Mouse (Mus musculus) lung, postnatal 14 days (tissue): ENCODE results near the gene Ext2.
A peak's percentile ranks its signal among the peaks of the same experiment; 100 is the strongest.

ENCODE experiments used
- DNase-seq: peaks from one replicate; pipeline ENCODE4 v3.0.0; 2021

Ext2 gene

GRCm38 (mm10) chr2:93822045-93822749 lies at the start of gene Ext2:
Ext2 (minus strand) TSS chr2:93822568.
- DNase-seq: peak; percentile 94

- no peak for DNase-seq
Measured at GRCm38 (mm10) chr2:93871411-93871925, 49.1 kb upstream of the Ext2 start.

GRCm38 (mm10) chr2:93870842-93871241 lies 48.5 kb upstream of the Ext2 start:
- DNase-seq: peak; percentile 83

- DNase-seq: no peak
Measured at GRCm38 (mm10) chr2:93869107-93869600, 46.8 kb upstream of the Ext2 start, which contains the start of gene Accsl. Accsl (minus strand) TSS chr2:93869157.

- no peak for DNase-seq
Measured at GRCm38 (mm10) chr2:93868566-93868965, 46.2 kb upstream of the Ext2 start.

- DNase-seq: no peak
Measured at GRCm38 (mm10) chr2:93863229-93863628, 40.9 kb upstream of the Ext2 start.

GRCm38 (mm10) chr2:93858845-93859244 lies 36.5 kb upstream of the Ext2 start:
- DNase-seq: no peak

- no peak for DNase-seq
Measured at GRCm38 (mm10) chr2:93851303-93851702, 28.9 kb upstream of the Ext2 start.

GRCm38 (mm10) chr2:93850317-93850944 lies 28.1 kb upstream of the Ext2 start:
- DNase-seq: no peak

GRCm38 (mm10) chr2:93849505-93850089 lies 27.2 kb upstream of the Ext2 start, which contains the start of gene Accs:
Accs (minus strand) TSS chr2:93849943.
- peak; percentile 79 for DNase-seq

- no peak for DNase-seq
Measured at GRCm38 (mm10) chr2:93841349-93841748, 19.0 kb upstream of the Ext2 start.

GRCm38 (mm10) chr2:93840109-93840508 lies 17.7 kb upstream of the Ext2 start:
- no peak for DNase-seq

GRCm38 (mm10) chr2:93838931-93839330 lies 16.6 kb upstream of the Ext2 start:
- no peak for DNase-seq

- no peak for DNase-seq
Measured at GRCm38 (mm10) chr2:93836232-93836785, 13.9 kb upstream of the Ext2 start.

- DNase-seq: no peak
Measured at GRCm38 (mm10) chr2:93835596-93835995, 13.2 kb upstream of the Ext2 start.

- DNase-seq: peak; percentile 85
Measured at GRCm38 (mm10) chr2:93823519-93823918, 1.2 kb upstream of the Ext2 start.

- no peak for DNase-seq
Measured at GRCm38 (mm10) chr2:93817791-93818190, 4.6 kb downstream of the Ext2 start.

- no peak for DNase-seq
Measured at GRCm38 (mm10) chr2:93813343-93813742, 9.0 kb downstream of the Ext2 start.

GRCm38 (mm10) chr2:93811812-93812211 lies 10.6 kb downstream of the Ext2 start:
- peak; percentile 77 for DNase-seq

- DNase-seq: peak; percentile 58
Measured at GRCm38 (mm10) chr2:93809931-93810330, 12.4 kb downstream of the Ext2 start.

- DNase-seq: no peak
Measured at GRCm38 (mm10) chr2:93808071-93808470, 14.3 kb downstream of the Ext2 start.

- DNase-seq: no peak
Measured at GRCm38 (mm10) chr2:93807440-93807839, 14.9 kb downstream of the Ext2 start.

GRCm38 (mm10) chr2:93806487-93807201 lies 15.7 kb downstream of the Ext2 start:
- DNase-seq: no peak
